Mouse (Mus musculus) embryonic stem cell, embryonic (primary cell): Measurements from ENCODE around the gene Dip2a.

Experiments used
- CTCF ChIA-PET, 4 experiments: fragments of 300-600 bp in 2 of 4; fragments of 350-600 bp in 2 of 4; sonication (Branson Sonifier 250); formaldehyde crosslinking; loops; one replicate each; lab custom pipeline; 2022; ENCODE audit warnings: inconsistent platforms in 2 of 4; lab: Charles Lee
- POLR2A ChIA-PET, 4 experiments: fragments of 300-600 bp in 2 of 4; fragments of 350-600 bp in 2 of 4; sonication (Branson Sonifier 250); formaldehyde crosslinking; loops; one replicate each; lab custom pipeline; 2022; ENCODE audit warnings: antibody characterized with exemption in 4 of 4, inconsistent platforms in 1 of 4; lab: Charles Lee

The Dip2a gene

GRCm38 (mm10) chr10:76344711-76345539 is at the start of gene Dip2a:
Gene Dip2a, minus strand, starts transcription at chr10:76345291.
- POLR2A ChIA-PET = interaction anchor here in 3 of 4 experiments (0.6 to 3.0 kb wide), 30 partner anchors 8 to 688 kb away, joined by 3 to 18 read pairs (median 4); partner anchors contain the start of genes AC141477.1 (in 2 of the 3), Lss (in 1 of the 3), Pcnt (in 1 of the 3) and Prmt2 (in 1 of the 3)
- CTCF ChIA-PET = interaction anchor here (0.6 to 3.9 kb wide), 18 partner anchors 8 to 1793 kb away, joined by 3 to 26 read pairs (median 4); no protein-coding TSS in a partner anchor

DNA sequence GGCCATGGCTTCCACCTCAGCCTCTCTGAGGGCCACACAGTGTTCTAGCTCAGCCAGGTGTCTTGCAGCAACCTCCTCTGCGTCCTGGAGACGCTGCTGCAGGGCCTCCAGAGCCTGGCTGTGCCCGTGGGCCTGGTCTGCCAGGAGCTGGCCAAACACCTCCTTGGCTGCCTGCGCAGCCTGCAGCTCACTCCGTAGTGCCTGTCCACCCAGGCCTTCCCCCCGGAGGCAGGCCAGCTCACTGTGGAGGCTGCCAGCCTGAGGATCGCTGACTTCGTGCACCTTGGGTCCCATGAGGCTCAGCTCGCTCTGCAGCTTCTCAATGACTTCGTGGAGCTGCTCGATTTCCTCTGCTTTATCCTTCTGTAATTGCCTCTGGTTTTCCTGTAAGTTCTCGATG is 47.5 kb upstream of the Dip2a start:
- POLR2A ChIA-PET = interaction anchor here in 2 of 4 experiments (0.5 to 2.8 kb wide), 15 partner anchors 8 to 333 kb away, joined by 3 to 24 read pairs (median 4); partner anchors contain the start of genes Lss (in 1 of the 2) and Pcnt (in 1 of the 2)
- CTCF ChIA-PET = interaction anchor here (0.7 to 2.3 kb wide), 42 partner anchors 8 to 341 kb away, joined by 3 to 30 read pairs (median 6); partner anchors contain the start of genes AC141477.1 (in 2 of the 4), Dip2a (in 1 of the 4) and Lss (in 1 of the 4)

GRCm38 (mm10) chr10:76391786-76392185 is 46.7 kb upstream of the Dip2a start:
- POLR2A ChIA-PET = interaction anchor here in 3 of 4 experiments (0.5 to 2.8 kb wide), 17 partner anchors 9 to 334 kb away, joined by 3 to 24 read pairs (median 4); partner anchors contain the start of genes Lss (in 1 of the 3) and Pcnt (in 1 of the 3)
- CTCF ChIA-PET = interaction anchor here (0.6 to 2.3 kb wide), 74 partner anchors 8 to 341 kb away, joined by 3 to 30 read pairs (median 4); partner anchors contain the start of genes AC141477.1 (in 3 of the 4), Dip2a (in 1 of the 4) and Lss (in 1 of the 4)

DNA sequence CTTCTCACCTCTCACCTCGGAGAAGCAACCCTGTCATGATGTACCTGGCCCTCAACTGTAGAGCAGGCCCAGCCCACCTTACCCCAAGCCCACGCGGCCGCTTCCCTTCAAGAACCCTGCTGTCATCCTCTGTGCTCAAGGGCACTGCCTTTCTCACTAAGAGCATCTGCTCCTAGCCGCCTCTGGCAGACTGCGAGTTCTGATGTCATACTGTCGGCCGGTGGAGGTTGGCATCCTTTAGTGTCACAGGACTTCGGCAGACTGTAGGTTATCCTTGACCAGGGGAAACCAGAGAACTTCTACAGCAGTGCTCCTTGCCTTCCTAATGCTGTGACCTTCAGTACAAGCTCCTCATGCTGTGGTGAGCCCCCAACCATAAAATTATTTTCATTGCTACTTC is 46.1 kb upstream of the Dip2a start:
- POLR2A ChIA-PET = interaction anchor here in 3 of 4 experiments (0.6 to 2.8 kb wide), 14 partner anchors 8 to 95 kb away, joined by 3 to 24 read pairs (median 4); partner anchors contain the start of gene Pcnt (in 1 of the 3)
- CTCF ChIA-PET = interaction anchor here (0.6 to 2.3 kb wide), 66 partner anchors 8 to 739 kb away, joined by 3 to 30 read pairs (median 4); partner anchors contain the start of genes AC141477.1 (in 3 of the 4) and Dip2a (in 1 of the 4)

GRCm38 (mm10) chr10:76374981-76375380 is 29.9 kb upstream of the Dip2a start:
- ChIA-PET CTCF (interaction anchor here (0.6 to 2.0 kb wide), 13 partner anchors 13 to 354 kb away, joined by 3 to 23 read pairs (median 4); partner anchors contain the start of gene Dip2a (in 1 of the 4)), POLR2A (interaction anchor here in 3 of 4 experiments (0.8 to 3.0 kb wide), 21 partner anchors 8 to 353 kb away, joined by 3 to 13 read pairs (median 4); partner anchors contain the start of genes Dip2a (in 2 of the 3), AC141477.1 (in 1 of the 3) and S100b (in 1 of the 3))

- ChIA-PET CTCF (interaction anchor here in 1 of 4 experiments (1.2 kb wide), 1 partner anchor 26 kb away, joined by 3 read pairs; no protein-coding TSS in a partner anchor), POLR2A (interaction anchor here in 1 of 4 experiments (1.1 kb wide), 1 partner anchor 13 kb away, joined by 3 read pairs; no protein-coding TSS in a partner anchor)
These were observed 26.6 kb upstream of the Dip2a start for GRCm38 (mm10) chr10:76371736-76372135.

DNA sequence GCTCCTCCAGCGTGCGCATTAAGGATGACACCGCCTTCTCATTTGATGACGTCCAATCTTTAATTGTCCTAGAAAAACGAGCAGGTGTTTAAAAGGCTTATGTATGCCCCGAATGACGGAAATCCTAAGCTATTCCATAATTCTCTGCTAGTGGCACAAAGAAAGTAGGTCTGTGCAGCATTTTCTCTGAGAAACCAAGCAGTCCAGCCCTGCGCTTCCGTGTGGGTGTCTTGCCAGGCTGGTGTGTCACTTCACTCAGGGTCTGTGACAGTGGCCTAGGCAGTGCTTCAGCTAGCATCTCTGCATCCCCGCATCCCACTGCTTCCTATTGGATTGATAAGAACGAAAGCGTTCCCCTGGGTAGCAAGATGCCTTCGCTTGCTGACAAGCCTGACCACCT is 23.7 kb upstream of the Dip2a start:
- POLR2A ChIA-PET = interaction anchor here in 2 of 4 experiments (0.5 to 2.7 kb wide), 8 partner anchors 8 to 75 kb away, joined by 3 to 7 read pairs (median 4); partner anchors contain the start of gene Pcnt (in 1 of the 2)
- CTCF ChIA-PET = interaction anchor here in 2 of 4 experiments (0.9 to 1.5 kb wide), 2 partner anchors 23 to 42 kb away, joined by 3 to 4 read pairs; no protein-coding TSS in a partner anchor

GRCm38 (mm10) chr10:76363233-76363632 is 18.1 kb upstream of the Dip2a start:
- CTCF ChIA-PET = interaction anchor here in 1 of 4 experiments (0.8 to 1.5 kb wide), 3 partner anchors 18 to 29 kb away, joined by 3 to 6 read pairs (median 5); partner anchors contain the start of gene Dip2a
- POLR2A ChIA-PET = interaction anchor here in 3 of 4 experiments (0.6 to 2.8 kb wide), 9 partner anchors 9 to 83 kb away, joined by 3 to 18 read pairs (median 3); partner anchors contain the start of gene Dip2a (in 1 of the 3)

- POLR2A ChIA-PET = interaction anchor here in 2 of 4 experiments (2.6 to 4.9 kb wide), 2 partner anchors 13 kb away, joined by 11 to 16 read pairs; partner anchors contain the start of gene Dip2a (in 2 of the 2)
- CTCF ChIA-PET = no interaction called here
These were observed 13.4 kb upstream of the Dip2a start for GRCm38 (mm10) chr10:76358468-76358867.

DNA sequence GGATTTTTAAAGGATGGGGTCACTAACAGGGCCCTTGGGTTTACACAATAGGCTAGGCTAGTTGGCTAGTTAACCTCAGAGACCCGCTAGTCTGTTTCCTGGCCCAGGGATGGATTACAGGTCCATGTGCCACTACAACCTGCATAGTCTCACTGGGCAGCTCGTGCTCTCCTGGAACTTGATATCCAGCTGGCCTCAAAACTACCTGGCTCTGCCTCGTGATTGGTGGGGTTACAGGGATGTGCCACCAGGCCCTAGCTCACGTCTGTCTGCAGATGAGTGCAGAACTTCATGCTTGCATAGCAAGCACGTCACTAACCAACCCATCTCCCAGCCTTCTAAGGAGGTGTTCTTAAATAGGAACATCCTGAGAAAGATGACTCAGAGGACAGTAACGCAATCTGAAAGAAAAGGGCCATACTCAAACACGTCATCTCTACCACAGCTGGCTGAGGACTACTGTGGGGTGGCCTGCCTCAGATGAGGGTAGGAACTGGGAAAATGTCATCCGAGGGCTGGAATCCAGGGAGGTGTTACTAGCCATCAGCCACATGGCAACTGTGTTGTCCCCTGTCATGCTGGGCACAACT is 12.3 kb upstream of the Dip2a start:
- POLR2A ChIA-PET = interaction anchor here in 2 of 4 experiments (0.6 to 4.9 kb wide), 4 partner anchors 12 to 57 kb away, joined by 3 to 16 read pairs (median 7); partner anchors contain the start of gene Dip2a (in 2 of the 2)
- CTCF ChIA-PET = interaction anchor here in 3 of 4 experiments (0.6 to 1.3 kb wide), 4 partner anchors 12 to 407 kb away, joined by 3 to 5 read pairs (median 3); partner anchors contain the start of gene Dip2a (in 1 of the 3)

- POLR2A ChIA-PET = interaction anchor here in 3 of 4 experiments (0.7 to 1.5 kb wide), 3 partner anchors 8 to 58 kb away, joined by 3 to 5 read pairs (median 3); no protein-coding TSS in a partner anchor
- CTCF ChIA-PET = interaction anchor here in 2 of 4 experiments (0.7 to 0.8 kb wide), 2 partner anchors 10 to 84 kb away, joined by 3 read pairs; partner anchors contain the start of gene Dip2a (in 1 of the 2)
These were observed 9.9 kb upstream of the Dip2a start for GRCm38 (mm10) chr10:76354974-76355373.

GRCm38 (mm10) chr10:76353986-76354385 is 8.9 kb upstream of the Dip2a start:
- ChIA-PET POLR2A (interaction anchor here in 3 of 4 experiments (0.8 to 2.7 kb wide), 5 partner anchors 9 to 14 kb away, joined by 3 to 7 read pairs (median 3); partner anchors contain the start of gene Dip2a (in 2 of the 3)), CTCF (interaction anchor here in 1 of 4 experiments (0.8 kb wide), 1 partner anchor 9 kb away, joined by 3 read pairs; the partner anchor contains the start of gene Dip2a)

DNA sequence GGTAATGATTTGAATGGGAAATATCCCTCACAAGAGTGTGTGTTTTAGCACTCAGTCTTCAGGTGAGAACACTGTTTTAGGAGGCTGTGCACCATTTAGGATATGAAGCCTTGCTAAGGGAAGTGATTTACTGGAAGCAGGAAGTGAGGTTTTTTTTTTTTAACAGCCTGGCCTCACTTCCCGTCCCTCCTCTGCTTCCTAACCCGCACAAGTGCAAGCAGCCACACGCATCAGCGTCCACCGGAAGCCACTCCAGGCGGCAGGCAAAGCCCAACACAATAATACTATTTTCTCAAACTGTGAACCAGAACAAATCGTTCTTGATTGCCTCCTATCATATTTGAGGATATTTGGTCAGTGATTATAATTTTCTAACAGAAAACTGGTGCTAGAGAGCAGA is 6.9 kb upstream of the Dip2a start:
- ChIA-PET CTCF (interaction anchor here in 1 of 4 experiments (0.6 to 0.9 kb wide), 2 partner anchors 10 to 609 kb away, joined by 3 read pairs; no protein-coding TSS in a partner anchor), POLR2A (interaction anchor here in 1 of 4 experiments (2.7 kb wide), 1 partner anchor 11 kb away, joined by 7 read pairs; no protein-coding TSS in a partner anchor)

- ChIA-PET POLR2A (interaction anchor here in 3 of 4 experiments (0.7 to 3.0 kb wide), 17 partner anchors 11 to 422 kb away, joined by 3 to 18 read pairs (median 5); partner anchors contain the start of genes Lss (in 1 of the 3) and Prmt2 (in 1 of the 3)), CTCF (interaction anchor here (0.5 to 3.9 kb wide), 14 partner anchors 20 to 417 kb away, joined by 3 to 26 read pairs (median 3); no protein-coding TSS in a partner anchor)
These were observed 1.5 kb upstream of the Dip2a start for GRCm38 (mm10) chr10:76346589-76346988.

GRCm38 (mm10) chr10:76346043-76346491 is 976 bp upstream of the Dip2a start:
- ChIA-PET POLR2A (interaction anchor here in 2 of 4 experiments (0.8 to 3.0 kb wide), 24 partner anchors 9 to 387 kb away, joined by 3 to 18 read pairs (median 4); partner anchors contain the start of genes AC141477.1 (in 2 of the 2), Lss (in 1 of the 2) and Prmt2 (in 1 of the 2)), CTCF (interaction anchor here (0.7 to 3.9 kb wide), 21 partner anchors 8 to 1792 kb away, joined by 3 to 26 read pairs (median 3); no protein-coding TSS in a partner anchor)

DNA sequence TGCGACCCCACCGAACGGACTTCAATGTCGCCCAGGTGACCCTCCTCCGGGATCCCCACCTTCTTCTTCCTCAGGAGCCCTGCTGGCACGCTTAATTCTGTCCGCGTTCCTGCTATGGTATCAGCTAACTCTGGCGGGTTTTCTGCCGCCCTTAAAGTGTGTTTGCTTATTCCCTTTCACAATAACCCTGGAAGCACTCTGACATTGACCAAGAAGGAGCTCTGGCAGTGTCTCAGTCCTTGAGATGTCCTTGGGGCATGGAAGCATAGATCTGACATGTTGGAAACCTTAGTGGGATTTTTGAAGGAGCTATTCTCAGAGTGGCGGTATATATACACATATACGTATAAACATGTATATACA is 430 bp upstream of the Dip2a start:
- POLR2A ChIA-PET = interaction anchor here in 3 of 4 experiments (0.6 to 3.0 kb wide), 30 partner anchors 8 to 688 kb away, joined by 3 to 18 read pairs (median 4); partner anchors contain the start of genes AC141477.1 (in 2 of the 3), Lss (in 1 of the 3), Pcnt (in 1 of the 3) and Prmt2 (in 1 of the 3)
- CTCF ChIA-PET = interaction anchor here (0.7 to 3.9 kb wide), 20 partner anchors 9 to 1793 kb away, joined by 3 to 26 read pairs (median 3); no protein-coding TSS in a partner anchor
